In genomic region chr11:102008372-102008771, GRCm38 (mm10) we compare ENCODE assay signal across 19 mouse cellular contexts. TPM values are rescaled to one million over a fixed set of nuclear protein-coding genes. Genes with fewer than 3 reads are reported as not detected.
"Had no signal": no experiment of that assay in that cellular context is flagged by ENCODE, and none has a peak within 500 bp of the region (broad histone marks: within the 10 kb centered on the region; RNA-seq: fewer than 3 reads in every experiment).

No protein-coding gene starts in this region.

- H3K4me2 ChIP-seq: liver, embryonic 13.5 days; lung, embryonic 15.5 days; midbrain, embryonic 12.5 days; neural tube, embryonic 13.5 days; stomach, embryonic 15.5 days had no signal

- ATAC-seq: midbrain, embryonic 16.5 days had no signal

- DNase-seq: kidney, postnatal 14 days; liver; liver, embryonic 13.5 days; liver, postnatal 0 days; right cerebral cortex, postnatal 14 days; thymus, postnatal 4 days had no signal

- H3K4me3 ChIP-seq: liver, embryonic 13.5 days; lung, embryonic 15.5 days; midbrain, embryonic 12.5 days; neural tube, embryonic 13.5 days; stomach, embryonic 15.5 days had no signal

- H3K27ac ChIP-seq: liver, embryonic 13.5 days; lung, embryonic 15.5 days; midbrain, embryonic 12.5 days; neural tube, embryonic 13.5 days; stomach, embryonic 15.5 days had no signal

- H3K9ac ChIP-seq: liver, embryonic 13.5 days; liver, postnatal 0 days; lung, embryonic 15.5 days; midbrain, embryonic 12.5 days; neural tube, embryonic 13.5 days; stomach, embryonic 15.5 days had no signal

- H3K27me3 ChIP-seq: lung, embryonic 15.5 days; midbrain, embryonic 12.5 days; neural tube, embryonic 13.5 days; stomach, embryonic 15.5 days had no signal

- H3K9me3 ChIP-seq: liver, embryonic 13.5 days; lung, embryonic 15.5 days; midbrain, embryonic 12.5 days; neural tube, embryonic 13.5 days; stomach, embryonic 15.5 days had no signal

- H3K36me3 ChIP-seq: liver, embryonic 13.5 days; lung, embryonic 15.5 days had no signal

- H3K4me1 ChIP-seq: liver, embryonic 13.5 days; stomach, embryonic 15.5 days had no signal

RNA-seq across cellular contexts. Expression of gene Mpp3, which starts 19.9 kb away (rescaled TPM):
- total RNA-seq: megakaryocyte-erythroid progenitor cell, adult 5-6 weeks had no signal

RNA-seq across cellular contexts. Expression of gene Cfap97d1, which starts 24.3 kb away (rescaled TPM):
- total RNA-seq: layer of hippocampus, adult 8-10 months; layer of hippocampus, postnatal 14 days; left cerebral cortex, adult 18-20 months; left cerebral cortex, postnatal 14 days; megakaryocyte-erythroid progenitor cell, adult 5-6 weeks had no signal
- polyA plus RNA-seq: large intestine, adult 2 months; limb, embryonic 11.5 days; liver, embryonic 13.5 days; liver, postnatal 0 days; lung, embryonic 15.5 days; midbrain, embryonic 12.5 days; midbrain, embryonic 16.5 days; neural tube, embryonic 13.5 days; spleen, adult 2 months; stomach, embryonic 15.5 days had no signal

RNA-seq across cellular contexts. Expression of gene Cd300lg, which starts 32.9 kb away (rescaled TPM):
- total RNA-seq: layer of hippocampus, adult 8-10 months; left cerebral cortex, postnatal 14 days had no signal

RNA-seq across cellular contexts. Expression of gene Sost, which starts 41.6 kb away (rescaled TPM):
- total RNA-seq: layer of hippocampus, postnatal 14 days; left cerebral cortex, adult 18-20 months; left cerebral cortex, postnatal 14 days; megakaryocyte-erythroid progenitor cell, adult 5-6 weeks had no signal
- polyA plus RNA-seq: large intestine, adult 2 months; liver, postnatal 0 days; midbrain, embryonic 16.5 days had no signal
